Mouse (Mus musculus) thymus, postnatal 25 days (tissue): ENCODE measurements around the gene Gm7970.
"Not testable (repeated sequence)": the region's sequence is repeated elsewhere in the genome, so short reads cannot be mapped to it uniquely, and the experiment has no call there.

Experiments used
- DNase-seq: peaks from one replicate; pipeline ENCODE4 v3.0.0; 2022

Gm7970 gene

DNA sequence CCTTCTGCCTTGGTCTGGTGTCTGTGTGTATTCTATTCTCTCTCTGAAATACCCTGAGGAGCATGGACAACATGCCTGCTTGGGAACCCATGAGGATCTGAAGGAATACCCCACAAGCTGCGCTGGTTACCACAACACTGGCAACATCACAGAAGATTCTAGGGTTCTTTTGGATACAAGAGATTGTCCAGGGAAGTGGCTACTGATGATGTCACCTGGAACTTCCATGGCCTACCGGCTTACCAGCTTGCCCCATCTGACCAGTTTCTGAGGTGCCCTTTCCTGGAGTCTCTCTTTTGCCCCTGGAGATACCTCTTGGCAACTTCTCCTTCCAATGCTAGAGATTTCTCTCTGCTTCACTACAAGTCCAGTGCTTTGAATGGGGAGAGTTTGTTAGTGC is at the start of gene Gm7970:
Gene Gm7970, minus strand, starts transcription at position 101 of the 400 bp plus-strand sequence.
- DNase-seq: not testable (repeated sequence)

DNA sequence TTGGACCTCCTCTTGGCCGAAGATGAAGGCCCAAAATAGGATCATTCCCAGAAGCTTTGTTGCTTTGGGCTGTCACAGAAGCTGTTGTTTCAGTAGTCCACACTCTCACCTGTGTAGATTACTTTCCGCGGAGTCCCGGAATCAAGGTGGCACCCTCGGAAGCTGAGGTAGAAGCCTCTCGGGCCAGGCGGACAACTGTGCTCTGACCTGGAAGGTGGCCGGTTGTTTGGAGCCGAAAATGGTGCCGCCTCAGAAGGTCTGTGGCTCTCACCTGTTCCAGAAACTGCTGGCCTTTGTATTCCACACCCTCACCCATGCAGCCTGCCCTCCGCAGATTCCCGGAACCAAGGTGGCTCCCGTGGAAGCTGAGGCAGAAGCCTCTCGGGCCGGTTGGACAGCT is 45.6 kb upstream of the Gm7970 start:
- DNase-seq: not testable (repeated sequence)

DNA sequence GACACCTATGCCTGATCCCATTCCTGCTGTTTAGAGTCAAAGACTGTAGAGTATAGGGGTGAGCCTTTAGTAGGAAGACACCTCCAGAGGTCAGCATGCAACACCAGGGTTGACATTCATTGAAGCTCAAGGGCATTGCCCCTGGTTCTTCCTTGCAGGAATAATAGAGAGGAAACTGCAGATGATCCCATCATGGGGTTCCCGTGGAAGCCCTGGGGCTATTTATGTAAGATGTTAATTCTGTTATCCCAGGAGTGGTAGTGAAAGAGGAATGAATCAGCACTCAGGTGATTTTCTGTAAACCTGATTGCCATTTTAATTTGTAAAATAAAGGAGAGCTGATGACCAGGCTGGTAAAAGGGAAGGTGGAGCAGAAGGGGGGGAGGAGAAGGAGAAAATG is 31.0 kb upstream of the Gm7970 start:
- not testable (repeated sequence) for DNase-seq

DNA sequence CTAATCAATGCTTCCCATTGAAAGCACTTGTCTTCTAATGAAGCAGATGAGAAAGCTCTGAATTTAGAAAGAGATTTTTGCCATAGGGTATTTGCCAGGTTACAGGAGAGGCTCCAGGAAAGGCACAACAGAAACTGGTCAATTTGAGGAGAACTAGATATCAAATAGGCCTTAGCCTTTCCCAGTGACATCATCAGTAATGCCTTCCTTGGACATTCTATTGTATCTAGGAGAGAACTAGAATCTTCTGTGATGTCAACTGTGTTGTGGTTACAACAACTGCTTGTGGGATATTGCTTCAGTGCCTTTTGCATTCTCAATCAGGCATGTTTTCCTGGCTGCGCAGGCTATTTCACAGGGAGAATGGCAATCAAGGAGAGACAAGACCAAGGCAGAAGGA is 17.5 kb upstream of the Gm7970 start, which contains the start of gene 1700049E17Rik2:
Gene 1700049E17Rik2, plus strand, starts transcription at position 301 of the 400 bp plus-strand sequence.
- not testable (repeated sequence) for DNase-seq

DNA sequence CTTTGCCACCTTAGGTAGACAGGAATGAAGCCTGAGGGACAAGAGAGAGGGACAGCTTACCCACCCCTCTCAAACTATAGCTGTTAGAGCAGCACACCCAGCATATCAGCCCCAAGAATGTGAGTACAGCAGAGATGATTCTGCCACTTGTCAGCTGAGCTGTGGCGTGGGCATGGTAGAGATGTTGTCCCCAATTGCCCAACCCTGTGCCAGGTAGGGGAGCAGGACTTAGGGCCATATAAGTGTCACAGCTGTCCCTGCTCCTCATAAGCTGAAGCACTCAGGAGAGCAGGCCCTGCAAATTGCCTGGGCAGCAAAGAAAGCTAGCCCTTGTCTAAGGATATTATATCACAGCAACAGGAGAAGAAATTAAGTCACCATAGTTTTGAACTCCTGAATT is 30.7 kb downstream of the Gm7970 start:
- DNase-seq: not testable (repeated sequence)

DNA sequence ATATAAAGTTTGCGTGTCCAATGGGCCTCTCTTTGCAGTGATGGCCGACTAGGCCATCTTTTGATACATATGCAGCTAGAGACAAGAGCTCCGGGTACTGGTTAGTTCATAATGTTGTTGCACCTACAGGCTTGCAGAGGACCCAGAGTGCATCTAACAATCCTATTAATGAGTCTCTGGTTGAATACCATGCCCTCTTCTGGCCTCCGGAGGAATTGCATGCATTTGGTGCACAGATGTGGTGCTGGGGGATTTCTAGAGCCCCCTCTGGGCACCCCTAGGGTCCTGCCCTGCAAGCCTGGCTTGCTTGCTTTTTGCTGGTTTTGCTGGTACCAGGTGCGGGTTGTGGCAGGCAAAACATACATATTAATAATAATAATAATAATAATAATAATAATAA is 34.7 kb downstream of the Gm7970 start:
- DNase-seq: not testable (repeated sequence)
